Mouse (Mus musculus) neutrophil, adult 65 days (primary cell): ENCODE data around the gene Camk2b. TPM values are rescaled to one million over a fixed set of nuclear protein-coding genes. Genes with fewer than 3 reads are reported as not detected.

Source experiments
- total RNA-seq: library from RNA; stranded (reverse); gene quantifications from 2 replicates; pipeline ENCODE4 v1.2.4, GENCODE M21; 2023

Gene Camk2b
- total RNA-seq = 1.5 TPM in 2 replicates

GRCm38 (mm10) chr11:6066176-6066575 is at the start of gene Camk2b:
Gene Camk2b, minus strand, starts transcription at chr11:6066362.

GRCm38 (mm10) chr11:5955546-5956276 is 110.5 kb downstream of the Camk2b start, which contains the start of gene Ykt6:
Gene Ykt6, plus strand, starts transcription at chr11:5955693.

DNA sequence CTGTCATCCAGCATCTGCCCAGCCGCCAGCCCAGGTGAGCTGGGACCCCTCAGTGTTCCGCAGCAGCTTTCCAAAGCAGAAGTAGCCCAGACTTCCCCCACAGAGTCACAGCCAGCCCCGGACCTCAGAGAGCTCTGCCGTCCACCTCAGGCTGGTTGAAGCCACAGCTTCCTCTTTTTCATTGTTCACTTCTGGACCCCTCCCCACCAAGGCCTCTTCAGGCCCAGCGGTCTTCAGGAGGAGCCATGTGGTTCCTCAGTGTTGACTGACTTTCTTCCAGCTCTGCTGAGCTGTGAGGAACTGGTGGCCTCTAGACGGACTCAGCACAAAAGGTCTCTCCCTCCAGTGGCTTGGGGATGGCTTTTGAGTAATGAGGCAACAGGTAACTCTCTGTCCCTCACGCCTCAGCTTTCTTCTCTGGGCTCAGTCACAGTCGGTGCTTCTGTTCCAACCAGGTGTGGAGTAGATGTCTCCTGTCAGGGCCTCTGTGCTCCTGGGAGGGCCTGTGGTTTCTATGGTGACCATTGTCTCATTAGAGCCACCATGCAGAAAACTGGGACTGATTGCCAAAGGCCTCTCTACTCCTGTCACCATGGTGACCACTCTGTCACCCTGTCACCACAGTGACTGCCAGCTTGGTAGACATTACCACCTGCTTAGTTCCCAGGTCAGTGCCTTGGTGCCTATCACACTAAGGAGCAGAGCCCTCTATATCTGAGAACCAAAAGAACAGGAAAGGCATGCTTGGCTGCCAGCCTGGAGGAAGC is 116.4 kb downstream of the Camk2b start, which contains the start of gene Gck:
Gck (minus strand) TSS at position 496 of the 767 bp plus-strand sequence.

Other genes starting within 250 kb of the Camk2b start
- gene Polm, start 228.3 kb downstream of the Camk2b start, total RNA-seq = 27.7 and 31.5 TPM in 2 replicates
- gene Aebp1, start 204.4 kb downstream of the Camk2b start, total RNA-seq = not detected in 2 replicates
- gene Pold2, start 188.1 kb downstream of the Camk2b start, total RNA-seq = 17.2 and 22.8 TPM in 2 replicates
- not detected in 2 replicates for gene Myl7, start 167.6 kb downstream of the Camk2b start, total RNA-seq
- gene Gck, start 116.3 kb downstream of the Camk2b start, total RNA-seq = not detected in 2 replicates
- gene Ykt6, start 110.7 kb downstream of the Camk2b start, total RNA-seq = 83.8 and 99.8 TPM in 2 replicates
- 0.25 and 0.28 TPM in 2 replicates for gene A730071L15Rik, start 133.7 kb upstream of the Camk2b start, total RNA-seq
- gene Nudcd3, start 134.1 kb upstream of the Camk2b start, total RNA-seq = 26.1 and 32.5 TPM in 2 replicates
- not detected in 2 replicates for gene Npc1l1, start 163.8 kb upstream of the Camk2b start, total RNA-seq
- gene Ddx56, start 201.4 kb upstream of the Camk2b start, total RNA-seq = 22.4 and 29.5 TPM in 2 replicates
- 20.4 and 24.6 TPM in 2 replicates for gene Tmed4, start 208.5 kb upstream of the Camk2b start, total RNA-seq
- 112 and 120 TPM in 2 replicates for gene Ogdh, start 225.3 kb upstream of the Camk2b start, total RNA-seq